Comparison of ENCODE assay signal across 14 mouse cellular contexts in genomic region chr8:34377154-34377553, GRCm38 (mm10).
A peak's percentile ranks its signal among the peaks of the same experiment; 100 is the strongest.
DNase-seq lines count a peak whose midpoint lies in the region; ATAC-seq and TF ChIP-seq lines count a peak whose summit lies in the region.
"Had no signal": no experiment of that assay in that cellular context is flagged by ENCODE, and none has a peak within 500 bp of the region (broad histone marks: within the 10 kb centered on the region; RNA-seq: fewer than 3 reads in every experiment).

No protein-coding gene starts in this region.

- no peaks in the 10 kb centered on the region for H3K79me2 ChIP-seq in C2C12 (ENCODE audit: control insufficient read depth, insufficient read depth)

- WGBS in intestine, embryonic 14.5 days: 12% methylated on average over 3 of the region's 3 CpGs
- 44% methylated on average over 3 of the region's 3 CpGs for WGBS in intestine, postnatal 0 days
- 11% methylated on average over 3 of the region's 3 CpGs for WGBS in hindbrain, embryonic 13.5 days

- no peaks in the 10 kb centered on the region for H3K27me3 ChIP-seq in intestine, embryonic 14.5 days (replicated peaks; ENCODE audit: control insufficient read depth, insufficient read depth, low read length)
- no peaks in the 10 kb centered on the region for H3K27me3 ChIP-seq in intestine, postnatal 0 days (replicated peaks; ENCODE audit: control insufficient read depth, insufficient read depth, low read length)
- H3K27me3 ChIP-seq in C2C12 (ENCODE audit: control insufficient read depth, insufficient read depth, insufficient read length): no peaks in the 10 kb centered on the region
- no peaks in the 10 kb centered on the region for H3K27me3 ChIP-seq in hindbrain, embryonic 13.5 days
- H3K27me3 ChIP-seq: embryonic facial prominence, embryonic 12.5 days had no signal

- 0 out of 2 replicates have a peak, but pooled peaks have one; percentile 36 for ATAC-seq in intestine, embryonic 14.5 days (replicated peaks; ENCODE audit: low FRiP score, low TSS enrichment, low read depth)
- no peak for ATAC-seq in intestine, postnatal 0 days
- ATAC-seq in hindbrain, embryonic 13.5 days (ENCODE audit: low FRiP score): peak; percentile 81
- ATAC-seq in cerebellum, adult (ENCODE audit: insufficient number of reproducible peaks, low FRiP score, low TSS enrichment): no peak
- ATAC-seq in erythroid progenitor cell, adult 5-6 weeks (replicated peaks; ENCODE audit: low FRiP score, poor library complexity, severe bottlenecking): no peak

- H3K9me3 ChIP-seq in intestine, embryonic 14.5 days (ENCODE audit: control insufficient read depth, low read length): no peaks in the 10 kb centered on the region
- no peaks in the 10 kb centered on the region for H3K9me3 ChIP-seq in intestine, postnatal 0 days (ENCODE audit: control insufficient read depth)
- no peaks in the 10 kb centered on the region for H3K9me3 ChIP-seq in hindbrain, embryonic 13.5 days
- H3K9me3 ChIP-seq: embryonic facial prominence, embryonic 12.5 days had no signal

- H3K79me3 ChIP-seq in C2C12 (ENCODE audit: low read depth): no peaks in the 10 kb centered on the region

- DNase-seq in intestine, embryonic 14.5 days (ENCODE audit: low spot score): no peak
- peak; percentile 61 for DNase-seq in neural tube, embryonic 10.5 days (ENCODE audit: extremely low spot score, low spot score)
- no peak for DNase-seq in cerebellum, adult 8-10 months
- DNase-seq: cerebellum, adult 2 months; heart, postnatal 36 days; thymus, adult 18-20 months had no signal

- H3K4me2 ChIP-seq in intestine, embryonic 14.5 days (ENCODE audit: low read length): no peak overlapping the region
- H3K4me2 ChIP-seq in intestine, postnatal 0 days (replicated peaks; ENCODE audit: low read depth): no peak overlapping the region
- H3K4me2 ChIP-seq in hindbrain, embryonic 13.5 days: no peak overlapping the region
- H3K4me2 ChIP-seq: embryonic facial prominence, embryonic 12.5 days had no signal

- H3ac ChIP-seq in C2C12 (ENCODE audit: control insufficient read depth, insufficient read length, low read depth): no peak overlapping the region

- TF ChIP-seq CTCF in intestine, postnatal 0 days (IDR thresholded peaks at IDR 0.05; ENCODE audit: low read depth): no peak
- TF ChIP-seq CTCF in C2C12 (IDR thresholded peaks at IDR 0.05; ENCODE audit: control insufficient read depth, insufficient read depth, insufficient read length): no peak

- H3K27ac ChIP-seq in intestine, embryonic 14.5 days (ENCODE audit: low read depth): no peak overlapping the region
- no peak overlapping the region for H3K27ac ChIP-seq in intestine, postnatal 0 days (ENCODE audit: low read depth, low read length)
- peak overlapping the region; percentile 82 for H3K27ac ChIP-seq in hindbrain, embryonic 13.5 days
- H3K27ac ChIP-seq: embryonic facial prominence, embryonic 12.5 days; heart, embryonic 10.5 days; macrophage had no signal

- H3K36me3 ChIP-seq in intestine, embryonic 14.5 days (ENCODE audit: control insufficient read depth, insufficient read depth, low read length): no peaks in the 10 kb centered on the region
- H3K36me3 ChIP-seq in intestine, postnatal 0 days (ENCODE audit: control insufficient read depth, insufficient read depth): no peaks in the 10 kb centered on the region
- H3K36me3 ChIP-seq in C2C12 (ENCODE audit: control insufficient read depth, insufficient read depth): no peaks in the 10 kb centered on the region
- H3K36me3 ChIP-seq in hindbrain, embryonic 13.5 days: no peaks in the 10 kb centered on the region
- H3K36me3 ChIP-seq: embryonic facial prominence, embryonic 12.5 days; heart, embryonic 10.5 days had no signal

- H3K9ac ChIP-seq in intestine, embryonic 14.5 days (ENCODE audit: low read length): no peak overlapping the region
- H3K9ac ChIP-seq in intestine, postnatal 0 days (ENCODE audit: low read depth, low read length): no peak overlapping the region
- H3K9ac ChIP-seq in hindbrain, embryonic 13.5 days: no peak overlapping the region
- H3K9ac ChIP-seq: embryonic facial prominence, embryonic 12.5 days had no signal

- H3K4me1 ChIP-seq in intestine, embryonic 14.5 days (replicated peaks; ENCODE audit: control insufficient read depth, insufficient read depth, low read length): no peaks in the 10 kb centered on the region
- no peaks in the 10 kb centered on the region for H3K4me1 ChIP-seq in intestine, postnatal 0 days (replicated peaks; ENCODE audit: control insufficient read depth, insufficient read depth, low read length)
- peaks cover 55% of the 10 kb centered on the region for H3K4me1 ChIP-seq in hindbrain, embryonic 13.5 days (replicated peaks)
- H3K4me1 ChIP-seq: embryonic facial prominence, embryonic 12.5 days had no signal

- no peak overlapping the region for H3K4me3 ChIP-seq in intestine, embryonic 14.5 days (ENCODE audit: low read depth, low read length)
- no peak overlapping the region for H3K4me3 ChIP-seq in intestine, postnatal 0 days (ENCODE audit: low read depth, low read length)
- no peak overlapping the region for H3K4me3 ChIP-seq in C2C12 (ENCODE audit: insufficient read depth, poor library complexity, severe bottlenecking)
- no peak overlapping the region for H3K4me3 ChIP-seq in hindbrain, embryonic 13.5 days
- H3K4me3 ChIP-seq: embryonic facial prominence, embryonic 12.5 days; heart, embryonic 10.5 days had no signal

TF ChIP-seq in C2C12, 6 proteins besides CTCF, POLR2A, EP300 and RAD21:
- peak; percentile 95 for TF ChIP-seq MYOD1 (IDR thresholded peaks at IDR 0.05; ENCODE audit: control insufficient read depth, insufficient read length, low read depth)
- TF ChIP-seq MYOG (IDR thresholded peaks at IDR 0.05; ENCODE audit: control insufficient read depth, extremely low read depth, insufficient read length): no peak

Comparison
In these comparisons a context has a peak if more than half of its experiments do, and no peak if none do; other contexts are left out.
1. ATAC-seq: peak in intestine, embryonic 14.5 days (single experiment) and hindbrain, embryonic 13.5 days (single experiment); none in intestine, postnatal 0 days (single experiment), cerebellum, adult (single experiment) and erythroid progenitor cell, adult 5-6 weeks (single experiment).